Mouse (Mus musculus) G1E (cell line): ENCODE measurements around the gene Fabp7.

ENCODE experiments used
- CTCF ChIP-seq: IDR thresholded peaks from 2 replicates; pipeline ENCODE4 v1.5.1; 2012; ENCODE audit warnings: low read depth, low read length, inconsistent platforms, mixed read lengths
- GATA1 ChIP-seq: IDR thresholded peaks from 2 replicates; pipeline ENCODE4 v1.6.1; 2012; ENCODE audit warnings: borderline replicate concordance, low read length, inconsistent platforms, mixed read lengths

DNA sequence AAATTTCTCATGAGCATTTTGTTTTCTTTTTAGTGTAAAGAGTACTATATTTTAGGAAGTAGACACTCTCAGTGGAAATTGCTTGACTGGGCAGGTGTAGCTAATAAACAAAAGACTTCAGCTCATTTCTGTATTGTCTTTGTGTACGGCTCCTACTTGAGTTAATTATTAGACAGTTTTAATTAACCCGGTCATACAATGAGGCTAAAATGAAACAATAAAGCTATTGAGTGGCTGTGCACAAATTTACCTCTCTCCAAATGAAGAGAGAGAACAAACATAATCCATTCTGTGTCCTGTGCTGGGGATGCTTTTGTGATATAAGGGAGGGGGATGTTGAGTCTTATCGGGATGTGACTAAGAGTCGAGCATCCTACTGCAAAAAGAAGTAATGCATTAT lies 43.9 kb upstream of the Fabp7 start:
- TF ChIP-seq CTCF (no peak), GATA1 (no peak)
